Mouse (Mus musculus): Measurements from ENCODE around the gene Sfswap. TPM values are rescaled to one million over a fixed set of nuclear protein-coding genes. Genes with fewer than 3 reads are reported as not detected.
"Not testable (repeated sequence)": the region's sequence is repeated elsewhere in the genome, so short reads cannot be mapped to it uniquely, and the experiment has no call there.

Sfswap gene
- polyA plus RNA-seq, 1 experiment from 2014 or later: 44.5 TPM

- not testable (repeated sequence) for H3K27ac ChIP-seq (replicated peaks; ENCODE audit: low read depth, low read length); ATAC-seq (ENCODE audit: low read depth); H3K4me1 ChIP-seq (ENCODE audit: control insufficient read depth, insufficient read depth, low read length); H3K9me3 ChIP-seq (ENCODE audit: control insufficient read depth, low read length); H3K4me2 ChIP-seq (ENCODE audit: low read depth, low read length); H3K27me3 ChIP-seq (replicated peaks; ENCODE audit: control insufficient read depth, insufficient read depth, low read length); H3K9ac ChIP-seq (ENCODE audit: low read depth, low read length); DNase-seq (ENCODE audit: low spot score); H3K36me3 ChIP-seq (ENCODE audit: control insufficient read depth, insufficient read depth, low read length); H3K4me3 ChIP-seq (ENCODE audit: low read depth, low read length)
- 65% methylated on average over 9 of the region's 9 CpGs for whole genome bisulfite sequencing
Observed at GRCm38 (mm10) chr5:129620600-129620999, 119.6 kb downstream of the Sfswap start.

Other genes starting within 250 kb of the Sfswap start
- gene Mmp17, start 82.9 kb downstream of the Sfswap start, polyA plus RNA-seq (2014; fragmentation: Nextera tagmentation; extraction: Ambion mirVana): 2.1 and 2.6 TPM in 2 replicates
- 3.8 and 4.2 TPM in 2 replicates for gene Zfp11, start 168.9 kb downstream of the Sfswap start, polyA plus RNA-seq (2014; fragmentation: Nextera tagmentation; extraction: Ambion mirVana)
- not detected in 2 replicates for gene Sept14, start 207.3 kb downstream of the Sfswap start, polyA plus RNA-seq (2014; fragmentation: Nextera tagmentation; extraction: Ambion mirVana)
- 196 and 210 TPM in 2 replicates for gene Mrps17, start 214.3 kb downstream of the Sfswap start, polyA plus RNA-seq (2014; fragmentation: Nextera tagmentation; extraction: Ambion mirVana)
- 112 and 116 TPM in 2 replicates for gene Nipsnap2, start 223.8 kb downstream of the Sfswap start, polyA plus RNA-seq (2014; fragmentation: Nextera tagmentation; extraction: Ambion mirVana)

All from embryonic facial prominence, embryonic 14.5 days (tissue).